ENCODE assay signal across 21 mouse cellular contexts in the genomic region with DNA sequence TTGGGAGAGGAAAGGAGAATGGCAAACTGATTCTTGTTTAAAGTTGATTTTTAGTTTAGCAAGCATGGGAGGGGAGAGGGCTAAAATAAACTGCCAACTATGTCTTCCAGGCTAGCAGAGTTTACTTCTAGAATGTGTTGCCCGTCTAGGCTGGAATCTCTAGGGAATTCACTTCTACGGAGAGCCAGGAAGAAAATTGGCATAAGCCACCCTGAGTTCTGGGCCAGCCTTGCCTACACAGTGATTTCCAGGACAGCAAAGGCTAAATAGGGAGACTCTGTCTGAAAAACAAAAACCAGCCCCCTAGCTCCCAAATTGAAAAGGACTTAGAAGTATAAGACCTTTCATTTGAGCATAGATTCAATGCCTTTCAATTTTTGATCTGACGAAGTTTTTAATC. TPM values are rescaled to one million over a fixed set of nuclear protein-coding genes. Genes with fewer than 3 reads are reported as not detected.
"Had no signal": no experiment of that assay in that cellular context is flagged by ENCODE, and none has a peak within 500 bp of the region (broad histone marks: within the 10 kb centered on the region; RNA-seq: fewer than 3 reads in every experiment).

No protein-coding gene starts in this region.

- H3K27me3 ChIP-seq: lung, embryonic 15.5 days; neural tube, embryonic 12.5 days had no signal

- H3K9ac ChIP-seq: liver, postnatal 0 days; lung, embryonic 15.5 days; midbrain, embryonic 13.5 days; midbrain, embryonic 15.5 days; neural tube, embryonic 12.5 days had no signal

- H3K4me1 ChIP-seq: midbrain, embryonic 13.5 days; midbrain, embryonic 15.5 days; neural tube, embryonic 12.5 days had no signal

- H3K4me3 ChIP-seq: lung, embryonic 15.5 days; megakaryocyte, embryonic 14.5 days; midbrain, embryonic 13.5 days; midbrain, embryonic 15.5 days; neural tube, embryonic 12.5 days had no signal

- H3K9me3 ChIP-seq: lung, embryonic 15.5 days; megakaryocyte, embryonic 14.5 days; midbrain, embryonic 13.5 days; midbrain, embryonic 15.5 days; neural tube, embryonic 12.5 days had no signal

- DNase-seq: liver, postnatal 0 days; lung, adult 2 months; lung, postnatal 14 days; lung, postnatal 36 days; right cerebral cortex, postnatal 14 days; thymus, adult 18-20 months; thymus, postnatal 14 days; thymus, postnatal 36 days had no signal

- H3K27ac ChIP-seq: lung, embryonic 15.5 days; macrophage; midbrain, embryonic 13.5 days; midbrain, embryonic 15.5 days; neural tube, embryonic 12.5 days had no signal

- H3K4me2 ChIP-seq: lung, embryonic 15.5 days; midbrain, embryonic 11.5 days; midbrain, embryonic 13.5 days; midbrain, embryonic 15.5 days; neural tube, embryonic 12.5 days had no signal

- ATAC-seq: liver, postnatal 0 days; lung, postnatal 0 days had no signal

- H3K36me3 ChIP-seq: lung, embryonic 15.5 days; midbrain, embryonic 13.5 days; midbrain, embryonic 15.5 days; neural tube, embryonic 12.5 days had no signal

RNA-seq across cellular contexts. Expression of a gene that starts 6.5 kb away (rescaled TPM):
- polyA plus RNA-seq: macrophage had no signal

RNA-seq across cellular contexts. Expression of a gene that starts 20.5 kb away (rescaled TPM):
- polyA plus RNA-seq: liver, postnatal 0 days; lung, embryonic 15.5 days; lung, postnatal 0 days; macrophage; midbrain, embryonic 11.5 days; midbrain, embryonic 13.5 days; midbrain, embryonic 15.5 days; midbrain, postnatal 0 days; neural tube, embryonic 12.5 days; neural tube, embryonic 14.5 days; stomach, embryonic 14.5 days; thymus, postnatal 0 days had no signal

RNA-seq across cellular contexts. Expression of a gene that starts 25.7 kb away (rescaled TPM):
- polyA plus RNA-seq: liver, postnatal 0 days; lung, embryonic 15.5 days; macrophage; midbrain, embryonic 11.5 days; midbrain, embryonic 13.5 days; midbrain, embryonic 15.5 days; midbrain, postnatal 0 days; neural tube, embryonic 12.5 days; neural tube, embryonic 14.5 days; stomach, embryonic 14.5 days; thymus, postnatal 0 days had no signal

RNA-seq across cellular contexts. Expression of a gene that starts 54.8 kb away (rescaled TPM):
- polyA plus RNA-seq: liver, postnatal 0 days; lung, adult 2 months; lung, embryonic 15.5 days; lung, postnatal 0 days; macrophage; midbrain, embryonic 11.5 days; midbrain, embryonic 13.5 days; midbrain, embryonic 15.5 days; midbrain, postnatal 0 days; neural tube, embryonic 12.5 days; neural tube, embryonic 14.5 days; spleen, adult 2 months; stomach, embryonic 14.5 days; thymus, postnatal 0 days had no signal
